Mouse (Mus musculus) CH12.LX (cell line): ENCODE measurements around the gene Atp2c2. TPM values are rescaled to one million over a fixed set of nuclear protein-coding genes. Genes with fewer than 3 reads are reported as not detected.
A peak's percentile ranks its signal among the peaks of the same experiment; 100 is the strongest.

Source experiments
- DNase-seq: peaks from one replicate; pipeline ENCODE4 v3.0.0-alpha.2; 2013; ENCODE audit errors: extremely low read depth
- H3K27ac ChIP-seq: 2 replicates; pipeline ENCODE4 v1.5.1; 2012; ENCODE audit warnings: low read depth, mild to moderate bottlenecking, control low read depth, moderate library complexity; ENCODE audit not compliant: insufficient read depth
- H3K27me3 ChIP-seq: replicated peaks from 2 replicates; pipeline ENCODE3; 2012; ENCODE audit warnings: inconsistent platforms
- H3K36me3 ChIP-seq, 2 experiments: replicated peaks in 1 of 2; 2 replicates each; pipeline versions ENCODE3 to v1.6.1; 2012; ENCODE audit warnings: inconsistent platforms in 1 of 2, low read length in 1 of 2, mild to moderate bottlenecking in 1 of 2, mixed read lengths in 1 of 2, moderate library complexity in 1 of 2; ENCODE audit not compliant: control insufficient read depth in 1 of 2, insufficient read depth in 1 of 2
- H3K4me1 ChIP-seq, 2 experiments: 2 replicates each; pipeline ENCODE4 v1.6.1; 2012; ENCODE audit warnings: inconsistent platforms in 1 of 2, moderate library complexity in 1 of 2; ENCODE audit not compliant: insufficient read depth in 2 of 2, control insufficient read depth in 1 of 2
- H3K4me2 ChIP-seq: 2 replicates; pipeline ENCODE4 v1.6.1; 2012; ENCODE audit warnings: low read depth, mild to moderate bottlenecking, control low read depth; ENCODE audit not compliant: poor library complexity, insufficient read depth, severe bottlenecking
- H3K4me3 ChIP-seq, 3 experiments: fragments of 150-350 bp in 1 of 3; sonication (generic) in 1 of 3; replicated peaks in 1 of 3; 2 replicates each; pipeline versions ENCODE3 to v1.5.1; 2011 to 2012; ENCODE audit warnings: low read depth in 2 of 3, low read length in 2 of 3, mild to moderate bottlenecking in 2 of 3, moderate library complexity in 2 of 3, control low read depth in 1 of 3, improper control_type of control experiment in 1 of 3, inconsistent platforms in 1 of 3, mixed read lengths in 1 of 3; ENCODE audit not compliant: poor library complexity in 1 of 3
- H3K79me2 ChIP-seq: replicated peaks from 2 replicates; pipeline ENCODE4 v1.6.1; 2012; ENCODE audit warnings: mild to moderate bottlenecking, moderate library complexity; ENCODE audit not compliant: control insufficient read depth, poor library complexity, insufficient read depth, severe bottlenecking; ENCODE audit errors: extremely low read depth
- H3K9ac ChIP-seq: 2 replicates; pipeline ENCODE4 v1.6.1; 2012; ENCODE audit warnings: low read depth, mild to moderate bottlenecking, control low read depth, moderate library complexity; ENCODE audit not compliant: insufficient read depth
- H3K9me3 ChIP-seq: replicated peaks from 2 replicates; pipeline ENCODE3; 2012; ENCODE audit warnings: low read length, inconsistent platforms, mixed read lengths
- BHLHE40 ChIP-seq: IDR thresholded peaks from 2 replicates; pipeline ENCODE4 v1.6.1; 2011; ENCODE audit warnings: mild to moderate bottlenecking, low read depth, low read length, improper control_type of control experiment
- CHD1 ChIP-seq: IDR thresholded peaks from 2 replicates; pipeline ENCODE4 v1.6.1; 2012; ENCODE audit warnings: low read depth, low read length, improper control_type of control experiment, inconsistent platforms
- CHD2 ChIP-seq: IDR thresholded peaks from 2 replicates; pipeline ENCODE4 v1.6.1; 2011; ENCODE audit warnings: low read length, improper control_type of control experiment
- CTCF ChIP-seq, 2 experiments: IDR thresholded peaks in 1 of 2; conservative IDR thresholded peaks in 1 of 2; 2 replicates each; pipeline ENCODE4 v1.5.1; 2011 to 2012; ENCODE audit warnings: low read depth in 2 of 2, low read length in 2 of 2, improper control_type of control experiment in 1 of 2, inconsistent platforms in 1 of 2, mild to moderate bottlenecking in 1 of 2, moderate library complexity in 1 of 2
- E2F4 ChIP-seq: IDR thresholded peaks from 2 replicates; pipeline ENCODE4 v1.6.1; 2011; ENCODE audit warnings: low read depth, low read length, improper control_type of control experiment; ENCODE audit not compliant: insufficient replicate concordance
- EP300 ChIP-seq: IDR thresholded peaks from 2 replicates; pipeline ENCODE4 v1.6.1; 2011; ENCODE audit warnings: low read length, improper control_type of control experiment
- GABPA ChIP-seq: IDR thresholded peaks from 2 replicates; pipeline ENCODE4 v1.6.1; 2012; ENCODE audit warnings: low read depth, low read length, improper control_type of control experiment, inconsistent platforms; ENCODE audit not compliant: insufficient replicate concordance
- HCFC1 ChIP-seq: IDR thresholded peaks from 2 replicates; pipeline ENCODE4 v1.6.1; 2012; ENCODE audit warnings: low read depth, mild to moderate bottlenecking, inconsistent platforms, low read length, improper control_type of control experiment
- IRF4 ChIP-seq: IDR thresholded peaks from 2 replicates; pipeline ENCODE4 v1.6.1; 2014; ENCODE audit warnings: low read depth, mild to moderate bottlenecking, inconsistent platforms, low read length, improper control_type of control experiment
- JUN ChIP-seq: IDR thresholded peaks from 2 replicates; pipeline ENCODE4 v1.6.1; 2011; ENCODE audit warnings: low read depth, mild to moderate bottlenecking, low read length, improper control_type of control experiment, moderate library complexity; ENCODE audit not compliant: insufficient read depth
- JUND ChIP-seq: conservative IDR thresholded peaks from 2 replicates; pipeline ENCODE4 v1.6.1; 2011; ENCODE audit warnings: low read depth, low read length, improper control_type of control experiment
- KAT2A ChIP-seq: IDR thresholded peaks from 2 replicates; pipeline ENCODE4 v1.6.1; 2012; ENCODE audit warnings: low read length, improper control_type of control experiment, inconsistent platforms; ENCODE audit not compliant: insufficient replicate concordance
- MAFK ChIP-seq: IDR thresholded peaks from 2 replicates; pipeline ENCODE4 v1.6.1; 2011; ENCODE audit warnings: low read length, improper control_type of control experiment; ENCODE audit not compliant: insufficient replicate concordance
- MAX ChIP-seq: IDR thresholded peaks from 2 replicates; pipeline ENCODE4 v1.6.1; 2011; ENCODE audit warnings: low read length, improper control_type of control experiment
- MAZ ChIP-seq: IDR thresholded peaks from 2 replicates; pipeline ENCODE4 v1.6.1; 2012; ENCODE audit warnings: low read depth, mild to moderate bottlenecking, inconsistent platforms, low read length, improper control_type of control experiment, moderate library complexity
- MEF2A ChIP-seq: IDR thresholded peaks from 2 replicates; pipeline ENCODE4 v1.6.1; 2014; ENCODE audit warnings: low read depth, mild to moderate bottlenecking, inconsistent platforms, low read length, improper control_type of control experiment, borderline replicate concordance
- MXI1 ChIP-seq: IDR thresholded peaks from 2 replicates; pipeline ENCODE4 v1.6.1; 2011; ENCODE audit warnings: mild to moderate bottlenecking, low read depth, low read length, improper control_type of control experiment
- MYC ChIP-seq: IDR thresholded peaks from 2 replicates; pipeline ENCODE4 v1.6.1; 2011; ENCODE audit warnings: low read depth, mild to moderate bottlenecking, improper control_type of control experiment, low read length
- NELFE ChIP-seq: IDR thresholded peaks from 2 replicates; pipeline ENCODE4 v1.6.1; 2011; ENCODE audit warnings: low read depth, low read length, improper control_type of control experiment
- NRF1 ChIP-seq: IDR thresholded peaks from 2 replicates; pipeline ENCODE4 v1.6.1; 2014; ENCODE audit warnings: low read depth, mild to moderate bottlenecking, inconsistent platforms, low read length, improper control_type of control experiment, moderate library complexity
- PAX5 ChIP-seq: IDR thresholded peaks from 2 replicates; pipeline ENCODE4 v1.6.1; 2012; ENCODE audit warnings: low read length, inconsistent platforms, mixed read lengths
- POLR2AphosphoS2 ChIP-seq: IDR thresholded peaks from 2 replicates; pipeline ENCODE4 v1.6.1; 2011; ENCODE audit warnings: low read depth, low read length, improper control_type of control experiment
- RAD21 ChIP-seq: IDR thresholded peaks from 2 replicates; pipeline ENCODE4 v1.6.1; 2011; ENCODE audit warnings: low read depth, mild to moderate bottlenecking, low read length, improper control_type of control experiment, moderate library complexity
- RCOR1 ChIP-seq: conservative IDR thresholded peaks from 2 replicates; pipeline ENCODE4 v1.6.1; 2012; ENCODE audit warnings: low read depth, mild to moderate bottlenecking, inconsistent platforms, low read length, improper control_type of control experiment
- SIN3A ChIP-seq: IDR thresholded peaks from 2 replicates; pipeline ENCODE4 v1.6.1; 2012; ENCODE audit warnings: low read length, improper control_type of control experiment, inconsistent platforms
- SMC3 ChIP-seq: IDR thresholded peaks from 2 replicates; pipeline ENCODE4 v1.6.1; 2011; ENCODE audit warnings: low read depth, low read length, improper control_type of control experiment
- USF1 ChIP-seq: IDR thresholded peaks from 2 replicates; pipeline ENCODE4 v1.6.1; 2014; ENCODE audit warnings: low read depth, mild to moderate bottlenecking, inconsistent platforms, low read length, improper control_type of control experiment
- ZC3H11A ChIP-seq: IDR thresholded peaks from 2 replicates; pipeline ENCODE4 v1.6.1; 2012; ENCODE audit warnings: low read depth, mild to moderate bottlenecking, inconsistent platforms, low read length, improper control_type of control experiment
- ZKSCAN1 ChIP-seq: IDR thresholded peaks from 2 replicates; pipeline ENCODE4 v1.6.1; 2012; ENCODE audit warnings: low read depth, inconsistent platforms, low read length, improper control_type of control experiment, borderline replicate concordance
- ZMIZ1 ChIP-seq: IDR thresholded peaks from 2 replicates; pipeline ENCODE4 v1.6.1; 2012; ENCODE audit warnings: low read depth, mild to moderate bottlenecking, inconsistent platforms, low read length, improper control_type of control experiment
- ZNF384 ChIP-seq: IDR thresholded peaks from 2 replicates; pipeline ENCODE4 v1.6.1; 2012; ENCODE audit warnings: low read depth, low read length, improper control_type of control experiment, inconsistent platforms
- dilution Hi-C: fragments of 300-500 bp; cut with MboI; formaldehyde crosslinking; loops from 2 replicates; pipeline ENCODE4 v1.14.3; 2020; ENCODE audit warnings: low sequenced_read_pairs; ENCODE audit not compliant: extremely low pct_unique_long_range_greater_than_20kb, extremely low pct_ligation_motif_present
- in situ Hi-C: fragments of 300-500 bp; cut with MboI; formaldehyde crosslinking; loops from 3 replicates; pipeline ENCODE4 v1.14.3; 2019; ENCODE audit warnings: low sequenced_read_pairs, low pct_ligation_motif_present, low pct_unique_long_range_greater_than_20kb, mixed read lengths
- polyA plus RNA-seq: library from polyadenylated mRNA; unstranded; fragments of >175 nt; gene quantifications from 2 replicates; pipeline ENCODE4 v1.2.1, GENCODE M21; 2012; ENCODE audit warnings: low read depth; ENCODE audit not compliant: insufficient read length
- total RNA-seq, 2 experiments: library from RNA; depleted of rRNA; stranded (reverse); fragments of 300-350 nt in 1 of 2; fragments of >200 nt in 1 of 2; gene quantifications; 2 replicates each; pipeline ENCODE4 v1.2.3; 2012 to 2014

Gene Atp2c2
- total and polyA plus RNA-seq, 3 experiments: not detected

DNA sequence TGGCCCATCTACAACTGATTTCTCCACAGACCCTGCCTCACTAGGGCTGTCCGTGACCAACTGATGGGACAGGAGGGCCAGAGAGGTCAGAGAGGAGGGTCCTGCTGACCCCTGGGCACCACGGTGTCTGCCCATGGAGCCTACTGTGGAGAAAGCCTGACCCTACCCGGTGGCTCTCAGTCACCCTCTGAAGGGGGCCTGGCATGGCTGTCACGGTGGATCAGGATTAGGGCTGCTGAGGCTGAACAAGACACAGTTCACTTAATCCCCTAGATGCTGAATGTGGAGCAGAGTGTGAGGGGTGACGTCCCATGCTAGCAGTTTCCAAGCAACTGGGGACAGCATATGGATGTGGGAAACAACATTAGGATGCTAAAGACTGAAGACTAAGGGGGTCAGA lies 24.4 kb upstream of the Atp2c2 start:
- no peak overlapping the region for H3K4me2 ChIP-seq
- no peak overlapping the region for H3K9ac ChIP-seq
- TF ChIP-seq NRF1 (no peak), MEF2A (no peak), ZKSCAN1 (no peak), NELFE (no peak), CHD2 (no peak), MXI1 (no peak), ZC3H11A (no peak), SIN3A (no peak), ZMIZ1 (no peak), MYC (no peak), RAD21 (no peak), JUN (no peak), ZNF384 (no peak), KAT2A (no peak), JUND (no peak), RCOR1 (no peak), POLR2AphosphoS2 (no peak)
- TF ChIP-seq, all 38 proteins: peak for 0
- Histone ChIP-seq H3K79me2 (no peaks in the 10 kb centered on the region), H3K9me3 (peaks cover 4% of the 10 kb centered on the region), H3K4me3 (no peak overlapping the region), H3K27ac (no peak overlapping the region), H3K27me3 (peaks cover 64% of the 10 kb centered on the region), H3K36me3 (no peaks in the 10 kb centered on the region), H3K4me1 (peaks cover 7% of the 10 kb centered on the region in 2 experiments; a peak in 2 of 4 replicates)
- no peak for DNase-seq
- dilution Hi-C loops (no loop called here), in situ Hi-C loops (no loop called here)

DNA sequence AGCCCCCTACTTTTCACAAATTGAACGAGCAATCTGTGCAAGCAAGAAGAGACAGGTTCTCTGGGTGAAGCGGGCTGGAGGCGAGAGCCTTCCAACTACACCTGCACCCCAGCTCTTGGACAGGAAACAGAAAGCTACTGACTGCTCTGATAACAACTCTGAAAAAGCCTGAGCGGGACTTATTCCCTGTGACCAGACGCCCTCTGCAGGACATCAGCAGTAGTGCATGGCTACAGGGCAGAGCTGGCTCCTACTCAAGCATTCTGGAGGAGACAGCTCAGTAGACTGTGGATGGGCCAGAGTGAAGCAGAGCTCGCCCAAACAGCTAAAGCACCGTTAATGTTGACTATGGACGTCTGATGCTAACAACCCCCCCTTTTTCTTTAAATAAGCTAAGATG lies 23.4 kb upstream of the Atp2c2 start:
- Histone ChIP-seq H3K27me3 (peaks cover 67% of the 10 kb centered on the region), H3K9ac (no peak overlapping the region), H3K4me3 (no peak overlapping the region), H3K9me3 (peaks cover 4% of the 10 kb centered on the region), H3K4me2 (0 out of 2 replicates have a peak overlapping the region, but pooled peaks have one; percentile 19), H3K4me1 (peaks cover 7% of the 10 kb centered on the region in 2 experiments; a peak in 2 of 4 replicates), H3K36me3 (no peaks in the 10 kb centered on the region), H3K27ac (no peak overlapping the region), H3K79me2 (no peaks in the 10 kb centered on the region)
- in situ Hi-C loops (no loop called here), dilution Hi-C loops (no loop called here)
- peak; percentile 81 for DNase-seq
- TF ChIP-seq EP300: no peak
- no peak for TF ChIP-seq NRF1
- TF ChIP-seq MAFK: no peak
- no peak for TF ChIP-seq JUND
- TF ChIP-seq BHLHE40: no peak
- TF ChIP-seq MEF2A: no peak
- no peak for TF ChIP-seq CHD1
- TF ChIP-seq MAZ: no peak
- TF ChIP-seq RCOR1: no peak
- TF ChIP-seq IRF4: no peak
- TF ChIP-seq RAD21: peak; percentile 94
- no peak for TF ChIP-seq MAX
- no peak for TF ChIP-seq USF1
- no peak for TF ChIP-seq PAX5
- TF ChIP-seq MXI1: no peak
- no peak for TF ChIP-seq ZMIZ1
- TF ChIP-seq E2F4: no peak
- TF ChIP-seq SIN3A: no peak
- no peak for TF ChIP-seq CHD2
- peak; percentile 93 to 95 for TF ChIP-seq CTCF (conservative IDR thresholded peaks at IDR 0.05 in 1 of 2, IDR thresholded peaks at IDR 0.05 in 1 of 2; ENCODE audit: low read depth in 2 of 2, low read length in 2 of 2)
- TF ChIP-seq SMC3: peak; percentile 81
- no peak for TF ChIP-seq ZC3H11A
- no peak for TF ChIP-seq HCFC1
- no peak for TF ChIP-seq KAT2A
- no peak for TF ChIP-seq GABPA
- 0 out of 2 replicates have a peak, but pooled peaks have one; percentile 20 for TF ChIP-seq ZNF384
